Mouse (Mus musculus) embryo, embryonic 11.5 days (tissue): ENCODE measurements around the gene Gorasp1.

ENCODE experiments used
- DNase-seq: peaks from one replicate; pipeline ENCODE4 v3.0.0-alpha.2; 2012; ENCODE audit warnings: low read depth, low spot score

The Gorasp1 gene

DNA sequence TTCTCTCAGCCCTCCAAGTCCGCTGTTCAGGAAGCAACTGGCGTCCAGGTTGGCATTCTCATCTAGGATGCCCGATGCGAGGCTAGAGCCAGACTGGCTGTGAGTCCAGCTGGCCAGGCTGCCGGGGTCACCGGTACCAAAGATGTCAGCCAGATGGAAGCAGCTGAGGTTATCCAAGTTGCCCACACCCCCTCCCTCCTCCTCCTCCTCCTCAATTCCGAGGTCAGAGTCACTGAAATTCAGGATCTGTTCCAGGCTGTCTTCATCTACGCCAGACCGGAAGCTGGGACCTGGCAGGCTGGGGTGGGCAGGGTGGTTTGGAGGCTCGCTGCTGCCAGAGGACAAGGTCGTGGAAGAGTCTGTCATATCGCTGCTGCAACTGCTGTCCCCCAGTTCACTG is 35.2 kb upstream of the Gorasp1 start:
- no peak for DNase-seq

DNA sequence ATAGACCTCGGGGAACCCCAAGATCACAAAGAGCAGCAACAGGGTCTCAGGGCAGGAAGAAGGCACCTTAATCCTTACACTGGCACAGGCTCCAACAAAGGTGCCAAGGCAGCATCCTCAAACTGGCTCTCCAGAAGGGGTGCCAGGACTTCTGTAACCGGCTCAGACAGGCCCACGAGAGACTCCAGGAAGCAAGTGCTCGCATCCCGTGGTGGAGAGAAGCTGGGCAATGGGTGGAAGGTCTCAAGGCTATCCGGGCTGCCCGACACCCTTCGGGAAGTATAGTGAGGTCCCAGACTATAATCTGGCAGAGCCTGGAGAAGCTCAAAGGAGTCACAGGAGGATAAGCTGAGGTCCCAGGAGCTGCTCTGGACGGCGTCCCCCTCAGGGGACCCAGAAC is 34.8 kb upstream of the Gorasp1 start:
- DNase-seq = no peak

DNA sequence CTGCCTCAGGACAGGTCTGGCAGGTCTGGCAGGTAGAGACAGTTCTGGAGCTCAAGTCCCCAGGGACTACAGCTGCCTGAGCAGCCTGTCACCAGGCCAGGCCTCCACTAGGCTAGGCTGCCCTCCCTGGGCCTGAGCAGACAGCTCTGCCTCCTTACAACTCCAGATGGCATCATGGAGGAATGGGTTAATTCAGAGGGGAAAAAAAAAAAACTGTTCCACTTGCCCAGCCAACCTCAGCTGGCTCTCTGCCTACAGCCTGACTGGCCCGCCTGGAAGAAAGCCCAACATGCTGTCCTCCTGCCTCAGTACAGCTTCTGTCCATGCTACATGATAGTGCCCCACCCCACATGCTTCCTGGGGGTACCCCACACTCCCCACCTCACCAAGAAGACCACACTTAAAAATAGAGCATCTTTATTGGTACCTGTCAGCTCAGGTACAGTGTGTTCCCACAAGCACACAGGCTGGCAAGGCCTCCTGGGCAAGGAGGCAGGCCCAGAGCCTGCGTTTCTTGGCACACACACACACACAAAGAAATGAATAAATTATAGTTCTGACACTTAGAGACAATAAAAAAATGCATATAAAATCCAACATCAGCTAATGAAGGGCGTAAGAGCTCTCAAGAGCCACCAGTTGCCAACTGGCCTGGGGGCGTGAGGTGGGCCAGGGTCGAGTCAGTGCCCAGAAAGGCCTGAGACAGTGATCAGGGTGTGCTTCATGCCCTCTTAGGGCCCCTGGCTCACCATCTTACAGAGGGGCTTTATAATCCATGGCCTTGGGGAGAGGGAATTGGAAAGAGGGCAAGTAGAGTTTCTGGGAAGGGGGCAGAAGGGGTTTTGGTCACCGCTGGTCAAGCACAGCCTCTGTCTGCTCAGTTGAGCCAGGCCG is 33.6 kb upstream of the Gorasp1 start:
- no peak for DNase-seq

DNA sequence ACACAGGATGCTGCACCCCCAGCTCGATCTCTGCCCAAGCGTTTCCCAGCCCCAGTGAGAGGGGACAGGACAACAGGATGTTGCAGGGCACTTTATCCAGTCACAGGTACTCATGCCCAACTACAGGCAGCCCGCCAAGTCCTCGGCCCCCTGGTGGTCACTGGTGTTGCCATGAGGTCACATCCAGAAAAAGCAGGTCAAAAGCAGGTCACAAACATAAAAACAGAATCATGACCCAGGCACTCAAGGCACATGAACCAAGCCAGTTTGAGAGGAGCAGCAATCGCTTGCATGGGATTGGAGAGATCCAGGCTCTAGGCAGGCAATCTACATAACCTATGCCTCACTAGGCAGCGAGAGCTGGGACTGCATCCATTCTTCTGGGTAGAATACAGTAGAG is 32.9 kb upstream of the Gorasp1 start:
- DNase-seq = no peak

DNA sequence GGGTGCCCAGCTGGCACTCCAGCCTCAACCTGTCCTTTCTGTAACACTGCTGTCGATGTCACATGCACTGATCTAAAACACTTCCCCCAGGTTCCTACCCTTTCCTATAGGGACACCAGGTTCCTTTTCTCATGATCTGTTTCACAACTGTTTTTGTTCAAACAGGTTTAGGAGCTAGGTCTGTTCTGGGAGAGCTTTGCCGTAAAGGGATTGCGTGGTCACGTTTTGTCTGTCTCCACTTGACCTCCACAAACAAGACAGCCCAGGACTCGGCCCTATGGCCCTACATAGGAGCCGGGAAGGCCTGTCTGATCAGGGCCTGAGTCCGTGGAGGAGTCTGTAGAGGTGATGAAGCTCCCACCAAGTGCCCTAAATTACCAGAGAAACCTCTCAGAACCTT is 32.4 kb upstream of the Gorasp1 start:
- no peak for DNase-seq

DNA sequence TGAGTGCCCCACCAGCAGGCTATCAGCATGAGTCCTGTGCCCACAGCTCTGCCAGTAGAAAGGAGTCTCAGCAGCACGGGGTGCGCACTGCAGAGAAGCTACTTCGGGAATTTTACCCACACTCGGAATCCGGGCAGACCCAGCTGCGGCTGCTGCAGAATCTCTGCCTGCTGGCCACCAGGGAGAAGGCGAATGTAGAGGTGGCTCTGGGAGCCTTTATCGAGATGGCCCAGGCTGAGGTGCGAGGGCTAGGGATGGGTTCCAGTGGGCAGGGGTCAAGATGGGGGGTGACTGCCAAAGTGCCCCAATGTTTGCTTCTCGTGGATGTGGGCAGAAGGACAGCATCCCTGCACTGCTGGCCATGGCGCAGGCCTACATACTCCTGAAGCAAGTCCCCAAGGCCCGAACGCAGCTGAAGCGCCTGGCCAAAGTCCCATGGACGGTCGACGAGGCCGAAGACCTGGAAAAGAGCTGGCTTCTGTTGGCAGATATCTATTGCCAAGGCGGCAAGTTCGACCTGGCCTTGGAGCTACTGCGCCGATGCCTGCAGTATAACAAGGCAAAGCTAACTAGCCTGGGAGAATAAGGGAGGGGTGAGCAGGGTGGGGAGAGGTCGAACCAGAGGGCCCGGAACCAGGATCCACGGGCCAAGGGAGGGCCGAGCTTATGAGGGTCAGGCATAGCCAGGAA is 29.0 kb upstream of the Gorasp1 start:
- no peak for DNase-seq

DNA sequence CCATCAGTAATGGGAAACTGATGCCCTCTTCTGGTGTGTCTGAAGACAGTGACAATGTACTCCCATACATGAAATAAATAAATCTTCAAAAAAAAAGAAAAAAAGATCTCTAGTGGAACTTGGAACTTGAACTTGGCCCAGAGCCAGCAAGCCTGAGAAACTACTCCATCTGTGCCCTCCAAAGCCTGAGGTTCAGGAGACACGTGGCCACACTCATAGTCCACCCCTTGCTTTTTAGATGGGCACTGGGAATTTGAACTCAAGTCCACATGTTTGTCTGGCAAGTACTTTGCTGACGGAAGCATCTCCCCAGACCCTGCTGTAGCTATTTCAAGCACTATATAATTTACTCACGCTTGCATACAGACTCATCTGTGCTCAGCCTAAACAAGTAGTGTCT is 27.8 kb upstream of the Gorasp1 start:
- no peak for DNase-seq

DNA sequence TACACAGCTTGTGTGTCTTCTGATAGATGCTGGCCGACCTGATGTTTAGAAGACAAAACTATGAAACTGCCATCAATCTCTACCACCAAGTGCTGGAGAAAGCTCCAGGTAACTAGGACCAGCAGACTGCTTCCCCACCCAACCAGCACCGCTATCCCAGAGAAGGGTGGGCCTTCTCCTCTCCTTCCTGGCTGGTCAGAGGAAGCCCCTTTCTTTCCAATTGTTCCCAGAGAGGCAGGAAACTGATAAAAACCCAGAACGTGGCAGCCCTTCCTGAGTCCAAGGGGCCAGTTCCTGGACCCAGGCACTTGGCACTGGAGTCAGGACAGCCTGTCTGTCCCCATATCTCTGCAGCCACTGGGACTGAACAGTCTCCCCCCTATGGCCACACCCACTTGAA is 26.8 kb upstream of the Gorasp1 start:
- no peak for DNase-seq

DNA sequence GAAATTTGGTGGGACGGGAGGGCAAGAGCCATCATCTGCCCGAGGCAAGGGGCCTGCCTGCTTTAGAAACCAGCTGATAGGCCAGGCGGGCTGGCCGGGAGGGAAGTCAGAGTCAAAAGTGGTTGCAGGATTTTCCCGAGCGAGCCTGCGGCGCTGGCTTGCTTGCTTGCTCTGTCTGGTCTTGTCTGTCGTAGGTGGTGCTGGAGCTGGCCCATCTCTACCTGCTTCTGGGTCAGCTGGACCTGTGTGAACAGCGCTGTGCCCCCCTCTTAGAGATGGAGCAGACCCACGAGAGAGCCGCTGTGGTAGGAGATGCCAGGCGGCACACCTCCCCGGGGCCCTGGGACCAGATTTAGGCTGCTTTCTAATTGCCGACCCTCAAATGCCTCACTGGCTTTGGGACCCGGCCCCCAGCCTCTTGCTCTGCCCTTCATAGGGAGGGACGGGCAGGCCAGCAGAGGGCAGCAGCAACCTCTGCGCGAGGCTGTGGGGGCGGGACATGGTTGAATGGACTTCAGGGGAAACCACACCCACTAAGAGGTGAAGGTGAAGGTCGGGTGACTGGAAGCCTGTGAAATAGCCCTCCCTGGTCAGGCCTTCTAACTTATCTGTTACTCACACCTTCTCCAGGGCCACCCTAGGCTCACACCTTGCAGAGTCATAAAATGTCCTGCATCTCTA is 25.8 kb upstream of the Gorasp1 start:
- peak; percentile 52 for DNase-seq

DNA sequence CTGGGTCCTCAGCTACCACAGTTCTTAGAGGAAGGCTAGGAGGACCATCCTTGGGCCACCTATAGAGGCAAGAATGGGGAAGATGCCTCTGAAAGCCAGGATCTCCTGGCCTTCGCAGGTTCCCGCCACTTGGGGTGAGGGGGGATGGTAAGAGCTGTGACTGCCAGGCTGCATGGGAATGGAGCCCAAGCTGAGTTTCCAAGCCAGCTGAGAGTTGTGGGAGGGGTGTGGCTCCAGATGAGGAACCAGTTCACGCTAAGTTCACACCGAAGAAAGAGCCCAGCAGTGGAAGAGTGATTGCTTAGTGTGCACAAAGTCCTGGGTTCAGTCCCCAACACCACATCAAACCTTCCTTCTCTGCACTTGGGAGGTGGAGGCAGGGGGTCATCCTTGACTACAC is 24.9 kb upstream of the Gorasp1 start:
- DNase-seq = no peak

DNA sequence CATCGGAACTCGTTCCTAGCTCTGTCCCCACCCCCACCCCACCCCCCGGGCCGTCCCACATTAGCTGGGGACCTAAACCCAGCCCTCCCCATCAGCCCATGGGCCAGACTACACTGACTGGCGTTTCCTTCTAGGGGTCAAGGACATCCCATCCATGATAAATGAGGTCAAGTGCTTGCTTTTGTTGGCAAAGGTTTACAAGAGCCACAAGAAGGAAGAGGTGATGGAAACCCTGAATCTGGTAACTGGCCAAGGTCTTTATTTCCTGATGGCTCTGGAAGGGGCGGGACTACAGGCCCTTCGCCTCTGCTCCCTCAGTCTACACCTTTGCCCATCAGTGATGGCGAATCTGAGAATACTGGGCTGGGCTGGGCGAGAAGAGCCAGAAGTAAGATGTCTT is 21.5 kb upstream of the Gorasp1 start:
- DNase-seq = no peak

DNA sequence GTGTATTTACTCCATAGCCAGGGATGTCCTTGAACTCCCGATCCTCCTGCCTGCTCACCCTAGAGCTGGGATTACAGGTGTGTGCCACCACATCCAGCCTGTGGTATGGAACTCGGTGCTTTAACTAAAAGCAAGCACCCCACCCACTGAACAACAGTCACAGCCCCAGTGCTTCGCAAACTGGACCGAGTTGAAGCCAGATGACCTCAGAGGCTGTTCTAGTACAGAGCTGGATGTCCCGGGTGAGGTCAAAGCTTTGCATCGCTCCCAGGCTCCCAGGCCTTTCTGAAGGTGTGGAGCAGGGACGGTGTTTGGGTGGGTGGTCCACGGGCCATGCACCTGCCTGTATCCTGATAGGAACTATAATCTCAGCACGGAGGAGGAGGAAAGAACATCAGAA is 14.0 kb upstream of the Gorasp1 start:
- DNase-seq = no peak

DNA sequence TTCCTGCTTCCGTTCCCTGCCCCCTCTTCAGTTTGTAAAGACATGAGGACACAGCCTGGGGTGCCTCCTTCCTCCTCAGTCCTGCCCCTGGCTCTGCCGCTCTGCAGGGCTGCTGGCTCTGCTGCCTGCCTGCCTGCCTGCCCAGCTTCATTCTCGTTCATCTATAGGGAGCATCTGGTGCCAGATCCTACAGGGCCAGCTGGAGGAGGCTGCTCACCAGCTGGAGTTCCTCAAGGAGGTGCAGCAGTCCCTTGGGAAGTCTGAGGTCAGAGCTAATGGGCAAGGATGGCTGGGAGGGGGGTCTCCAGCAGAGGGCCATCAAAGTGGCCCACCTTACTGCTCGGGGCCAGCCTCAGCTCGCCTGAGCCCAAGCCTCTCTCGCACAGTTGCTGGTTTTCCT is 13.1 kb upstream of the Gorasp1 start:
- DNase-seq = no peak

DNA sequence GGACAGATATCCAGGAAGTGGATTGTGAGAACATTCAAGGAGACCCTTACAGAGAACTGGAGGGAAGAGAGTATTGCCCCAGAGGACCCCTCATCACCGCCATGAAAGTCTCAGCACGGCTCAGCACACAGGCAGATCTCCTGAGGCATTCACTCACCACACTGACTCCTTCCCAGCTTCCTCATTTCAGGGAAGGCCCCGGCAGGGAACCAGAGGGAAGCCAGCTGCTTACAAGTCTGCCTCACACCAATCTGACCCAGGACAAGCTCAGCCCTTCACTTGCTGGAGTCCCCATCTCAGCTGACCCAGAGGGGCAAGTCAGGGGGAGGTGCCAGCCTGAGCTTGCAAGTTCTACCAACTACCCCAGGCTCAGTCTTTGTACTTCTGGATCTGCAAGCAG is 11.4 kb upstream of the Gorasp1 start:
- no peak for DNase-seq

DNA sequence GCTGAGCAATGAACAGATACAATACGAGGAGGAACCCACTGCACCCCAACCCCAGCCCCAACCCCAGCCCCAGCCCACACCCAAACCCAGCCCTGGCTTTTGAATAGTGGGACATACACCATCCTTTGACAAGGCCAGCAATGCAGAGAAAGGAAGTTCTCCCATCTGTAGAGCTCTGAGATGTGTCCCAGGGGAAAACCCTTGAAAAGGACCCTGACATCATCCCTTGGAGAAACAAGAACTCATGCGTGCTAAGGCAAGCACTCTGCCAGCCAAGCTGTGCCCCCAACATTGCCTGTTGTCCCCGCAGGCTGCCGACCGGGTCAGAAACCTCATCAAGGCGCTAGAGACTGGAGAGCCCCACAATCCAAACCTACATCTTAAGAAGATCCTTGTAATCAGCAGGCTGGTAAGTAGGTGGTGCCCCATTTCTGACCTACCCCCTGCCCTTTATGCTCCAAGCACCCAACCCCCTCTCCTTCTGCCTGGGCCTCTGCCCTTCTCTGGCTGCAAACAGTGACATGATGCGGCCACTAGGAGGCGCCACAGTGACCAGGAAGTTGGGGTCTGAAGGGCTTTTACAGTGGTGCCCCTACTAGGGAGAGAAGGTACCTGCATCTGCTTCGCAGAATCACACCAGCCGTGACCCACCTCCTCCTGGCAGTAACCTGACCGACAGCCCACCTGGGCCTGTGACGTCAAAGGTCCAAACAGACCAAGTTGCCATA is 8.0 kb upstream of the Gorasp1 start:
- DNase-seq = no peak

DNA sequence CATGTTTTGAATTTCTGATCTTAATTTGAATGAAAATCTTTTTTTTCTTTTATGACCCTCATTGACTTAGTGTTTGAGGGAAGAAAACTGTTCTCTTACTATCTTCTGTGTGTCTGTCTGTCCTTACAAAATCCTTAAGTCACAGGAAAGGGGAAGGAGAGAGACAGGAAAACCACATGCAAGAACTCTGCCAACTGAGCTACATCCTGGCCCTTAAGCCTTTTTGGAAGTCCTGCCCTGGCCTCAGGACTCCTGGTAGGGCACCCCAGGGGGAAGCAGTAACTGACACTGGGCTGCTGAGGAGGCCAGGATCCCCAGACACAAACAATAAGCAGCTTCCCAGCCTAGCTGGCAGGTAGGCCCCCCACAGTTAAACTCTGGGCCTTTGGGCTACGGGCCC is 6.0 kb upstream of the Gorasp1 start:
- no peak for DNase-seq

DNA sequence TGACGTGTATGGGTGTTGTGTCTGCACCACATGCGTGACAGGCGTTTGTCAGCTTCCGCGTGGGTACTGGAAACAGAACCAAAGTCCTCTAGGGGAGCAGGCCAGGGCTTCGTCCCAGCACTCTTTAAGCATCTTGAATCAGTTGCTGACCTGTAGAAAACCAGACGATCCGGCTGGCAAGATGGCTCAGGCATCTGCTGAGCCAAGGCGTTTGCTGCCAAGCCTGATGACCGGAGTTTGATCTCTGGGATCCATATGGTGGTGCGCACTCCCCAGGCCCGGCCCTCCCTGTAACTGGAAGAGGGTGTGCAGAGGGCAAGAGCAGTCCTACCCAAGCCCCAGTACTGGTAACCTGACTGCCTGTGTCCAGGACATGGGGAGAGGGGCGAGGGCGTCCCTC is 4.5 kb upstream of the Gorasp1 start:
- no peak for DNase-seq

DNA sequence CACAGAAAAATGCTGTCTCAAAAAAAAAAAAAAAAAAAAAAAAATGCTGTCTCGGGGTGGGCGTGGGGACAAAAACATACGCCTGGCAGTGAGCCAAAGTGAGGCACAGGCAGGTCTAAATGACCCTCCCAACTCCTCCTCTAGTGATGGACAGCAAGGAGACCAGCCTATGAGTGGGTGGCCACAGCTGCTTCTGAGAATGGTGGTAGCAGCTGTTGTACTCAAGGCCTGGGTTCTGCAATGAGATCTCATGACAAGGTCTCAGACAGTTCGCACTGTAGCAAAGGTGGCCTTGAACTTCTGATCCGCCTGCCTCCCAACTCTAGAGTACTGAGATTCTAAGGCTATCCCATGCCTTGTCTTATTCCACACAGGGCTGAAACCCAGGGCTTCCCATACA is 4.0 kb upstream of the Gorasp1 start:
- no peak for DNase-seq

DNA sequence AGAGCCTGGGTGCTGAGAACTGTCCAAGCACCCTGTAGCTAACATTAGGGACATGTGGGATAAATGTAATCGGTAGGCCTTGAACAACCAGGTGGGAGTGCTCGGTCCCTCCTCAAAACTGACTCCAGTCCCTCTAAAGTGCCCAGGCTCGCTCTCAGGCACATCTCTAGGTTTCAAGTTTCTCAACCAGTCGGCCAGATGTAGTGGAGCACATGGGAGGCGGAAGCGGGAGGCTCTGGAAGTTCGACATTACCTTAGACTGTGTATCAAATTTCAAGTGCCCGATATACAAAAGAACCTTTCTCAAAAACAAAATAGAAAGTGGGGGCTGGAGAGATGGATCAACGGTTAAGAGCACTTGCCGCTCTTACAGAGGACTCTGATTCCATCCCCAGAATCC is 2.3 kb upstream of the Gorasp1 start:
- no peak for DNase-seq

DNA sequence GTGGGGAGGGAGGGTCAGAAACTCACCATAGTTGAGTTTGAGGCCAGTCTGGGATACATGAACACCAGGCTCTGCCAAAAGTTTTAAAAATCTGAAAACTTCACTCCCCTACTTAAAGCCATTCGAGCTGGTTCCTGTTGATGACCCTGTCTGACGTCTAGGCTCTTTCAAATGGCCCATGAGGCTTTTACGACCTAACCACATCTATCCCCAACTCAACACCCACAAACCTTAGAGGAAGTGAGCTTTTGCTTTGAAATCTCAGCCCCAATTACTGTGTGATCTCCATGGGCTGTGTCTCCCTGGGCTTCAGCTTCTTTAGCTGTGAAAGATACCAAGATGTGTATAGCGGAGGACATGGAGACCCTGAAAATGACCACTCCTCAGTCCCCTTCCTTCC is 1.1 kb upstream of the Gorasp1 start:
- DNase-seq = no peak

DNA sequence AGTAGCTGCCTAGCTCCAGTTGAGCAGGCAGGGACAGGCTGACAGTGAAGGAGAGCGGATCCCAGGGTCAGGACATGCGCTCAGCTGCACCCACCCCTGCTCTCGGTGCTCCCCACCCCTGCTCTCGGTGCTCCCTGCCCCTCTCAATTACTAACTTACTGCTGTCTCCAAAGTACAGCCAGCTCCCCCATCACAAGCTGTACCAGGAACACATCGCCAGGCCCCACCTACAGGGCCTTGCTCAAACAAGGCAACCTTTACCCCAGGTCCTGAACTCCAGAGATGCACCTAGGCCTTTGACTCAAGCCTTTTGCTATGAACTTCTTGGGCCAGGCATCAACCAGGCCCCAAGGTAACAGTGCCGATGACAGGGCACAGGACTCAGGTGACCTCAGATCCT is 3.7 kb downstream of the Gorasp1 start:
- DNase-seq = no peak

DNA sequence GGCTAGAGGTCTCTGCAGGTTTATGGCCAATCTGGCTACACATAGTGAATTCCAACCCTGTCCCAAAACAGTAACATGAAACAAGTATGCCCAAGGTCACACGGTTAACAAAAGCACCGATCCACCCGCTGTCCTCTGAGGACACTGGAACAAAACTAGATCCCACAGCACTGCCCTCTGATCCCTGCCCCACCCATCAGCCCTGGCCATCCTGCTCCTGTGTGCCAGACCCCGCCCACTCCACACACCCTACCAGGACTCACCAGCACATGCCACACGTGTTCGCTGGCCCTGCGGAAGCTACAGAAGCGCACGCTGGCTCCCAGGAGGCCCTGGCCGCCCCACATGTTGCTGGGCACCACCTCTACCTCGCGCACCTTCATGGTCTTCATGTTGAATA is 5.0 kb downstream of the Gorasp1 start:
- DNase-seq = no peak
